Mouse (Mus musculus): Measurements from ENCODE around the gene Fam160a2. TPM values are rescaled to one million over a fixed set of nuclear protein-coding genes. Genes with fewer than 3 reads are reported as not detected.

Fam160a2 gene
- polyA plus RNA-seq, 1 experiment from 2014 or later, result 34.0 TPM

DNA sequence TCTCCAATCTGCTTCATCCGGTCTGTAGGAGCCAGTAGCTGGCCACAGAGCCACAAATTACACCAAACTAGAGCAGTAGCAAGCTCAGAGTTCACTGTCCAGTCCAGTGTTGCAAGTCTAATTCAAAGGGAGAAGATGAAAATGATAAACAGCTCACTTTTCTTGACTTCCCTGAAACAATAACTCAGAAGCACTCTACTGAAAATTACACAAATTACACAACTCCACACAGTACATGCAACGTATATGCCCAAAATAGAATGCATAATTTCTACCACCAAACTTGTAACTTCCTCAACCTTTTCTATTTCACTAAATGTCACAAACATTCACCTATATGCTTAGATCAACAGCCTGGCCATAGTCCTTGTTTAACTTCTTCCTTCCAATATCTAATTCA, 9.6 kb downstream of the Fam160a2 start:
- Histone ChIP-seq H3K36me3 (ENCODE audit: control insufficient read depth, insufficient read depth, low read length) (peaks cover 60% of the 10 kb centered on the region), H3K27me3 (ENCODE audit: control insufficient read depth, insufficient read depth, low read length) (no peaks in the 10 kb centered on the region), H3K4me3 (ENCODE audit: control insufficient read depth in 1 of 2, insufficient read depth in 1 of 2, low read depth in 1 of 2, low read length in 2 of 2) (no peak overlapping the region), H3K4me1 (ENCODE audit: control insufficient read depth in 2 of 2, insufficient read depth in 2 of 2, low read length in 2 of 2) (no peaks in the 10 kb centered on the region), H3K27ac (replicated peaks in 1 of 2; ENCODE audit: control insufficient read depth in 1 of 2, insufficient read depth in 1 of 2, low read depth in 2 of 2, low read length in 2 of 2) (no peak overlapping the region), H3K4me2 (ENCODE audit: low read length) (no peak overlapping the region), H3K9ac (ENCODE audit: low read length) (no peak overlapping the region), H3K9me3 (ENCODE audit: control insufficient read depth, low read length) (no peaks in the 10 kb centered on the region)
- ATAC-seq (ENCODE audit: insufficient number of reproducible peaks, insufficient read depth, low FRiP score, low read depth), result no peak
- WGBS, result 86% methylated on average over 2 of the region's 2 CpGs

DNA sequence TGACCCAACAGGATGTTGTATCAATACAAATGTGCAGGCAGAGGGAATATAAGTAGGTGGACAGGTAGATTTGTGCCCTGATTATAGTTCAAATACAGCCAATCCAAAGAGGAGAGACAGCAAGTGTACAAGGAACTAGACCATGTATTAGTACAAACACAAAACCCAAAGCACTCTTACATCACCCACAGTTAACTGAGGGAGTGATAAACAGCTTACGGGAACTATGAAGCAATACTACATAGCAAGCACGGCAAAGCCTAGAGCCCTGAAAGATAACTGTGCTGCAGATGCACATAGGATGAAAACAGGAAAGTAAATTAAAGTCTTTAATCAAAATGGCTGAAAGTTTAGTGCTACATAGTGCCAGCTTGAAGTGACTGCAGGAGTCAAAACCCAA, 12.2 kb downstream of the Fam160a2 start:
- Histone ChIP-seq H3K4me3 (ENCODE audit: control insufficient read depth in 1 of 2, insufficient read depth in 1 of 2, low read depth in 1 of 2, low read length in 2 of 2) (no peak overlapping the region), H3K4me2 (ENCODE audit: low read length) (no peak overlapping the region), H3K27me3 (ENCODE audit: control insufficient read depth, insufficient read depth, low read length) (no peaks in the 10 kb centered on the region), H3K9ac (ENCODE audit: low read length) (no peak overlapping the region), H3K9me3 (ENCODE audit: control insufficient read depth, low read length) (no peaks in the 10 kb centered on the region), H3K4me1 (ENCODE audit: control insufficient read depth in 2 of 2, insufficient read depth in 2 of 2, low read length in 2 of 2) (no peaks in the 10 kb centered on the region), H3K27ac (replicated peaks in 1 of 2; ENCODE audit: control insufficient read depth in 1 of 2, insufficient read depth in 1 of 2, low read depth in 2 of 2, low read length in 2 of 2) (no peak overlapping the region), H3K36me3 (ENCODE audit: control insufficient read depth, insufficient read depth, low read length) (peaks cover 85% of the 10 kb centered on the region)
- WGBS, result 97% methylated on average over 2 of the region's 2 CpGs
- ATAC-seq (ENCODE audit: insufficient number of reproducible peaks, insufficient read depth, low FRiP score, low read depth), result no peak

DNA sequence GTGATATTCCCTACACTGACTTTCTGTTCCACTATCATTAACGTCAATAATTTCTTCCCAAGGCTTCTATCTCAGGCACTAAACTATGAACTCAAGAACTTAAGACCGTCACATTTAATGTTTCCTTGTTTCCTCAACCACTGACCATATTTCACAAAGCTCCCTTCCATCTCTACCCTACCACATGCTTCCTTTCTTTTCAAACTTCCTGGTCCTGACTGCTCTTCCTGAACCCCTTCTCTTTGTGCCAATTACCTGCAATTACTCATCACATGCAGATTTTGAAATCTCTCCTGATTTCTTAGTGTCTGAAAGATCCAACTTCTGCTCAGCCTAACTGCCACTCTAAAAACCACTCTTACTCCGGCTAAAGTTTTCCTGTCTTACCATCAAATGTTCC, 19.5 kb downstream of the Fam160a2 start:
- WGBS, result 94% methylated on average over 3 of the region's 3 CpGs
- Histone ChIP-seq H3K4me2 (ENCODE audit: low read length) (no peak overlapping the region), H3K9me3 (ENCODE audit: control insufficient read depth, low read length) (no peaks in the 10 kb centered on the region), H3K9ac (ENCODE audit: low read length) (no peak overlapping the region), H3K36me3 (ENCODE audit: control insufficient read depth, insufficient read depth, low read length) (peaks cover 86% of the 10 kb centered on the region), H3K4me3 (ENCODE audit: control insufficient read depth in 1 of 2, insufficient read depth in 1 of 2, low read depth in 1 of 2, low read length in 2 of 2) (no peak overlapping the region), H3K27ac (replicated peaks in 1 of 2; ENCODE audit: control insufficient read depth in 1 of 2, insufficient read depth in 1 of 2, low read depth in 2 of 2, low read length in 2 of 2) (no peak overlapping the region), H3K27me3 (ENCODE audit: control insufficient read depth, insufficient read depth, low read length) (no peaks in the 10 kb centered on the region), H3K4me1 (ENCODE audit: control insufficient read depth in 2 of 2, insufficient read depth in 2 of 2, low read length in 2 of 2) (no peaks in the 10 kb centered on the region)
- ATAC-seq (ENCODE audit: insufficient number of reproducible peaks, insufficient read depth, low FRiP score, low read depth), result no peak

DNA sequence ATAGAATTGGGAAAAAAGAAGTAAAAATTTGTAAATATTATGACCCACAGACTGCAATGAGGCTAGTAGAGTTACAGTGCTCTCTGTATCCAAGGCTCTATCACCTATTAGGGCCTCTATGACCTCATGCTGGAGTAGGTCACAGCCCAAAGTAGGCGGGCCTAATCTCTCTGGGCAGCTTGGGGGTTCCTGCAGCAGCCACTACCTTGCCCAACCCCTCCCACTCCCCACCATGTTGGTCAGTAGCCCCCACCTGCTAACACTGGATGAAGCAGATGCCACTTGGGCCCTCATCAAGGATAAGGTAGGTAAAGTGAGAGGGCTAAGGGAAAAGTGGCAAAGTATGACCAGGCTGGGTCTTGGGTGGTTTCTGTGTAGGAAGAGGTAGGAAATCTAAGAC, 25.0 kb downstream of the Fam160a2 start, which contains the start of gene Gm5901:
Gene Gm5901 (plus strand): TSS at position 173 of the 400 bp plus-strand sequence.
- peaks cover 47% of the 10 kb centered on the region for H3K36me3 ChIP-seq (ENCODE audit: control insufficient read depth, insufficient read depth, low read length)
- no peak within 1 kb of the TSS for H3K4me3 ChIP-seq (ENCODE audit: control insufficient read depth in 1 of 2, insufficient read depth in 1 of 2, low read depth in 1 of 2, low read length in 2 of 2)
- no peak within 1 kb of the TSS for H3K9ac ChIP-seq (ENCODE audit: low read length)
- H3K4me1 ChIP-seq (ENCODE audit: control insufficient read depth in 2 of 2, insufficient read depth in 2 of 2, low read length in 2 of 2), result peaks cover 3 to 11% of the 10 kb centered on the region in 2 experiments; a peak in 2 of 4 replicates
- H3K27ac ChIP-seq (replicated peaks in 1 of 2; ENCODE audit: control insufficient read depth in 1 of 2, insufficient read depth in 1 of 2, low read depth in 2 of 2, low read length in 2 of 2), result peak within 1 kb of the TSS; percentile 35 to 76; a peak in 3 of 4 replicates
- WGBS, result 83% methylated on average over 1 of the region's 1 CpGs
- 0 out of 2 replicates have a peak within 1 kb of the TSS, but pooled peaks have one; percentile 6 for H3K4me2 ChIP-seq (ENCODE audit: low read length)
- ATAC-seq (ENCODE audit: insufficient number of reproducible peaks, insufficient read depth, low FRiP score, low read depth), result no peak
- no peaks in the 10 kb centered on the region for H3K27me3 ChIP-seq (ENCODE audit: control insufficient read depth, insufficient read depth, low read length)
- H3K9me3 ChIP-seq (ENCODE audit: control insufficient read depth, low read length), result no peaks in the 10 kb centered on the region

DNA sequence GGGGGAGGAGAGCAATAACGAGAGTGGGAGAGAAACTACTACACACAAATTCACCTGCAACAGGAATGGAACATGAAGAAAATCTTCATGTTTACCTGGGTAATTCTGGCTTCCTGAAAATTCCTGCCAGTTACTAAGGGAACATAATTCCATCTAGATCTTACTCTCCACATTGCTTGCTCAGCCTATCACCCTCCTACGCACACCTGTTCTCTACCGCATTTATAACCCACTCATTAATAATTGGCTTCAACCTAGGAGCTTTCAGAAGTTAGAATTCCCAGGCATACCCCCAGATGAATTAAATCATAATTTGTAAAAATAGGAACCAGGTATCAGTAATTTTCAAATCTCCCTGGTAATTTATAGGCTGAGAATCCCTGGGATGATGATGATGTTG, 25.9 kb downstream of the Fam160a2 start:
- Histone ChIP-seq H3K4me2 (ENCODE audit: low read length) (0 out of 2 replicates have a peak overlapping the region, but pooled peaks have one; percentile 6), H3K4me1 (ENCODE audit: control insufficient read depth in 2 of 2, insufficient read depth in 2 of 2, low read length in 2 of 2) (peaks cover 3 to 11% of the 10 kb centered on the region in 2 experiments; a peak in 2 of 4 replicates), H3K9ac (ENCODE audit: low read length) (no peak overlapping the region), H3K36me3 (ENCODE audit: control insufficient read depth, insufficient read depth, low read length) (peaks cover 38% of the 10 kb centered on the region), H3K27me3 (ENCODE audit: control insufficient read depth, insufficient read depth, low read length) (no peaks in the 10 kb centered on the region), H3K4me3 (ENCODE audit: control insufficient read depth in 1 of 2, insufficient read depth in 1 of 2, low read depth in 1 of 2, low read length in 2 of 2) (no peak overlapping the region), H3K27ac (replicated peaks in 1 of 2; ENCODE audit: control insufficient read depth in 1 of 2, insufficient read depth in 1 of 2, low read depth in 2 of 2, low read length in 2 of 2) (peak overlapping the region; percentile 35 to 76; a peak in 3 of 4 replicates), H3K9me3 (ENCODE audit: control insufficient read depth, low read length) (no peaks in the 10 kb centered on the region)
- no peak for ATAC-seq (ENCODE audit: insufficient number of reproducible peaks, insufficient read depth, low FRiP score, low read depth)
- 87% methylated on average over 3 of the region's 3 CpGs for WGBS

DNA sequence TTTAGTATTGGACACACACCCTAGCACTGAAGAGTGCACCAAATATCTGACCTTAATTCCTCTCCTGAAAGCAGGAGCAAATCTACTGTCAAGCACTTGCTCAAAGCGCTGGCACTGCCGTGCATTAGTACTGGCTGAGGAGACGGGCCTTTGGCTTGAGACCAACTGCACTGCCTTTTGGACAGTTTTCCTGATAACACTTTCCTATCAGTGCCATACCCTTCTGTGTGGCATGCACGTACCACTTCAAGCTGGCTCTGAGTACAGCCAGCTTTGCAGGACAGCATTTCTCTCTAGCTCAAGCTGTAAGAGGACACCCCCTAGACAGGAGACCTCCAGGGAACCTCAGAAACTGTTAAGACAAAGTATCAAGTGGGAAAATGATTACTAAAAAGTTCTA, 26.3 kb downstream of the Fam160a2 start:
- Histone ChIP-seq H3K4me3 (ENCODE audit: control insufficient read depth in 1 of 2, insufficient read depth in 1 of 2, low read depth in 1 of 2, low read length in 2 of 2) (no peak overlapping the region), H3K36me3 (ENCODE audit: control insufficient read depth, insufficient read depth, low read length) (peaks cover 34% of the 10 kb centered on the region), H3K27me3 (ENCODE audit: control insufficient read depth, insufficient read depth, low read length) (no peaks in the 10 kb centered on the region), H3K27ac (replicated peaks in 1 of 2; ENCODE audit: control insufficient read depth in 1 of 2, insufficient read depth in 1 of 2, low read depth in 2 of 2, low read length in 2 of 2) (peak overlapping the region; percentile 35 to 76; a peak in 3 of 4 replicates), H3K4me2 (ENCODE audit: low read length) (0 out of 2 replicates have a peak overlapping the region, but pooled peaks have one; percentile 6), H3K4me1 (ENCODE audit: control insufficient read depth in 2 of 2, insufficient read depth in 2 of 2, low read length in 2 of 2) (peaks cover 3 to 11% of the 10 kb centered on the region in 2 experiments; a peak in 2 of 4 replicates), H3K9me3 (ENCODE audit: control insufficient read depth, low read length) (no peaks in the 10 kb centered on the region), H3K9ac (ENCODE audit: low read length) (no peak overlapping the region)
- WGBS, result 20% methylated on average over 4 of the region's 4 CpGs
- ATAC-seq (ENCODE audit: insufficient number of reproducible peaks, insufficient read depth, low FRiP score, low read depth), result peak; percentile 65

- WGBS, result 79% methylated on average over 1 of the region's 1 CpGs
- no peak overlapping the region for H3K4me2 ChIP-seq (ENCODE audit: low read length)
- no peaks in the 10 kb centered on the region for H3K9me3 ChIP-seq (ENCODE audit: control insufficient read depth, low read length)
- H3K4me1 ChIP-seq (ENCODE audit: control insufficient read depth in 2 of 2, insufficient read depth in 2 of 2, low read length in 2 of 2), result peaks cover 3 to 11% of the 10 kb centered on the region in 2 experiments; a peak in 2 of 4 replicates
- H3K9ac ChIP-seq (ENCODE audit: low read length), result no peak overlapping the region
- H3K27me3 ChIP-seq (ENCODE audit: control insufficient read depth, insufficient read depth, low read length), result no peaks in the 10 kb centered on the region
- peaks cover 28% of the 10 kb centered on the region for H3K36me3 ChIP-seq (ENCODE audit: control insufficient read depth, insufficient read depth, low read length)
- no peak for ATAC-seq (ENCODE audit: insufficient number of reproducible peaks, insufficient read depth, low FRiP score, low read depth)
- peak overlapping the region in 1 of 2 experiments; percentile 76; a peak in 2 of 4 replicates for H3K27ac ChIP-seq (replicated peaks in 1 of 2; ENCODE audit: control insufficient read depth in 1 of 2, insufficient read depth in 1 of 2, low read depth in 2 of 2, low read length in 2 of 2)
- no peak overlapping the region for H3K4me3 ChIP-seq (ENCODE audit: control insufficient read depth in 1 of 2, insufficient read depth in 1 of 2, low read depth in 1 of 2, low read length in 2 of 2)
Observed at GRCm38 (mm10) chr7:105372912-105373311, 26.9 kb downstream of the Fam160a2 start.

DNA sequence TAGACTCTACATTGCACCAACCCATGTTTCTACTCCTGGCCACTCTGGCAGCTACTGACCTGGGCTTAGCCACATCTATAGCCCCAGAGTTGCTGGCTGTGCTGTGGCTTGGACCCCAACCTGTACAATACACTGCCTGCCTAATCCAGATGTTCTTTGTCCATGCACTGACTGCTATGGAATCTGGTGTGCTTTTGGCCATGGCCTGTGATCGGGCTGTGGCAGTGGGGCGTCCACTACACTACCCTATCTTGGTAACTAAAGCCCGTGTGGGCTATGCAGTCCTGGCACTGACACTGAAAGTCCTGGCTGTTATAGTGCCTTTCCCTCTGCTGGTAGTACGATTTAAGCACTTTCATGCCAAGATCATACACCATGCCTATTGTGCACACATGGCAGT, 31.3 kb downstream of the Fam160a2 start:
- Histone ChIP-seq H3K4me2 (ENCODE audit: low read length) (no peak overlapping the region), H3K9ac (ENCODE audit: low read length) (no peak overlapping the region), H3K27ac (replicated peaks in 1 of 2; ENCODE audit: control insufficient read depth in 1 of 2, insufficient read depth in 1 of 2, low read depth in 2 of 2, low read length in 2 of 2) (no peak overlapping the region), H3K4me1 (ENCODE audit: control insufficient read depth in 2 of 2, insufficient read depth in 2 of 2, low read length in 2 of 2) (peaks cover 1 to 7% of the 10 kb centered on the region in 2 experiments; a peak in 2 of 4 replicates), H3K4me3 (ENCODE audit: control insufficient read depth in 1 of 2, insufficient read depth in 1 of 2, low read depth in 1 of 2, low read length in 2 of 2) (no peak overlapping the region), H3K36me3 (ENCODE audit: control insufficient read depth, insufficient read depth, low read length) (peaks cover 12% of the 10 kb centered on the region; the same call in 1 of the 2 replicates), H3K27me3 (ENCODE audit: control insufficient read depth, insufficient read depth, low read length) (no peaks in the 10 kb centered on the region), H3K9me3 (ENCODE audit: control insufficient read depth, low read length) (no peaks in the 10 kb centered on the region)
- ATAC-seq (ENCODE audit: insufficient number of reproducible peaks, insufficient read depth, low FRiP score, low read depth), result no peak
- 90% methylated on average over 4 of the region's 4 CpGs for WGBS
